Mouse (Mus musculus): ENCODE results near the gene Evl.

Evl gene

DNA sequence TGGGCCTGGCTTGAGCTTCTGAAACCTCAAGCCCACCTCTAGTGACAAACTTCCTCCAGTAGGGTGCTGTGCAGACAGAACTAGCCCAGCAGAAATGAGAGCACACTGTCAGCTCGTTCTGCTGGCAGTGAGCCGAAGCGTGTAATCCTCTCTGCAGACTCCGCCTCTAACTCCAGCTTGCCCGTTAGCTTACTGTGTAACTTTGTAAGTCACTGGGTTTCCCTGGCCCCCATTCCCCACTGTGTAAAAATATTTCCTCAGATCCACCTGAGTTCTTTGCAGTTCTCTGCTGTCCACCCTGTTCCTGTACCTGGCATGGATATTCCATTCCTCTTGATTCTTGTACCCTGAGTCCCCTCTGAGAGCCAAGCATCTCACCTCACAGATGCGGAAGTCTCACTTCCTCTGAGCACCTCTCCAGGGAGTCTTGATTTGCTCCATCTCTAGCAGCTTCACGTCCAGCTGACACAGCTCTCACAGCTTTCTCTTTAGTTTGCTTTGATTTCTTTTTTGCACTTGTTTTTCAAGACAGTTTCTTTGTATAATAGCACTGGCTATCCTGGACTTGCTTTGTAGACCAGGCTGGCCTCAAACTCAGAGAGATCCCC, 96.6 kb downstream of the Evl start:
- no peak for DNase-seq (ENCODE audit: low spot score)

DNA sequence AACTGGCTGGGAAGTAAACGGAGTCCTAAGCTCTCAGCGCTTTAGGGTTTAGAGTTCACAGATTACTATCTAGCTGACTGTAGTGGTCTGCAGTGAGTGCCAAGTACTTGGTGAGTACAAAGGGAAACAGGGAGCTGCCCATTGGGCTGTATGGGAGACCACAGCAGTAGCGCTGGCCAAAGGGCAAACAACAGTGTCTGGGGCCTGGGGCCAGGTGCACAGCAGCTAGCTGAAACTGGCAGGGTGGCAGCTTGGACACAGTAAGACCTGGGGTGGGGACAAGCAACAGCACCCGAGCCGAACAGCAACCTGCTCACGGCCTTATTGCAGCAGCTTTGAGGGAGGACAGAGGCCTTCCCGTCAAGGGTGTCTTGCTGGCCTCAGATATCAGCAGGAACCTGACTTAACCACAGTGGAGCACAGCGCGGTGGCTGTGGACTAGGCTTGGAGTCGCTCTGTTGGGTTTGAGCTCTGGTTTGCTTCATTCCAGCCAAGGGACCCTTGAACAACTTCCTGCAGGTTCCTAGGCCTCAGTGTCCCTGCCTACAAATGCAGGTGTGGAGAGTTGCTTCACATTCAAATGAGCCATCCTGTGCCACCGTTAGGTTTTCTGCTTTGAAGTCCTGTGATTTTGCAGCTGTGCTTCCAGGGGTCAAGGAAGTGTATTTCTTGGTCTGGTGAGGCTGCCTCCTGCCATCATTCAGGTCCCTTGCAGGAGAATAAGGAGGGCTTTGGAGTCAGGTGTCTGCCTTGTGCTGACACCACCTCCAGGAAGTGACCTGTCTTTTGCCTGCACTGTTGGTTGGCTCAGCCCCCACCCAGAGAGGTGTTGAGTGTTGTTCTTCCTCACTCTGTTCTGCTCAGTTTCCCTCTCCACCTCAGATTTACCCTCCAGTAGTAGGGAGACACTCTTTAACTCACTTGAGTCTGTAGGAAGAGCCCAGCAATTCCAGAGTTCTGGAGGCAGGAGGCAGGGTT, 99.1 kb downstream of the Evl start:
- no peak for DNase-seq (ENCODE audit: low spot score)

DNA sequence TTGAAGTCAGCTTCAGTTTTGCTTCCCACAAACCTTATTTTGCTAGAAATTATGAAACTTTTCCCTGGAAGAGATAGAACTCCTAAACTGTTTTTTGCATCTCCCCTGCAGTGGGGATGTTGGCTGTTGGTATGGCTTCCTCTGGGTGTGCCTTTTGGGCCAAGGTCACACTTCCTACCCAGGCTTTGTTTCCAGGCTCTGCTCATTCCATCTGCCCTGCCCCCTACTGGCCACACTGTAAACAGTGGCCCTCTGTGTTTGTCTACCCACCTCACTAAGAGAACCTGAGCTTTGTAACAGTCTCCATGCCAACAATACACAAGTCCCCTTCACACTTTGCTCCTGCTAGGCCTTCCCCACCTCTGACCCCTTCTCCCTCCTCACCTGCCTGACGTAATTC, 102.8 kb downstream of the Evl start:
- peak; percentile 12 for DNase-seq (ENCODE audit: low spot score)

DNA sequence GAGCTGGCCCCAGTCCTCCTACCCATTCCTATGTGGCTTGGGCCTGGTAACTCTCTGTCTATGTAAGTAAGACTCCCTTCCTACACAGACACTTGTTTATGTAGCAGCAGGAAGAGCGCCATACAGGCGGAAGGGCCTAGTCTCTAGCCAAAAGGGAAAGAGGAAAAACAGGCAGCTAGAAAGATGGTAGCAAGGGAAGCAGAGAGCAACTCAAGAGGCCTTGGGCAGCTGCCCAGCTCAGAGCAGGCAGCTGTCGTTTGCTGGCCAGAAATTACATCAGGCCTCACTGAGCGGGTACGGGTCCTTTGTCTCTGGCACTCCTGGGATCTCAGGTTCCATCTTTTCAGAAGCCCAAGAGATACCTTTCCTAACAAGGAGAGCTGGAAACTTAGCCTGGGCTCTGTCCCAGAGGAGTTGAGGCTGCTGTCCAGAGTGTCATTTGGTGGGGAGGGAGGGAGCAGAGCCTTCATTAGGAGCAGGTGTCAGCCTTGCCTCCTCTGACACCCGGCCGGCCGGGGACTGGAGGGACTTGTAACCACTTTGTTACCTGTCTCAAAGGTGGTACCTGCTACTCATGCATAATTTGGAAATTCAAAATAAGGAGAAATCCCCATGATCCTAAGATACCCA, 114.2 kb downstream of the Evl start:
- no peak for DNase-seq (ENCODE audit: low spot score)

DNA sequence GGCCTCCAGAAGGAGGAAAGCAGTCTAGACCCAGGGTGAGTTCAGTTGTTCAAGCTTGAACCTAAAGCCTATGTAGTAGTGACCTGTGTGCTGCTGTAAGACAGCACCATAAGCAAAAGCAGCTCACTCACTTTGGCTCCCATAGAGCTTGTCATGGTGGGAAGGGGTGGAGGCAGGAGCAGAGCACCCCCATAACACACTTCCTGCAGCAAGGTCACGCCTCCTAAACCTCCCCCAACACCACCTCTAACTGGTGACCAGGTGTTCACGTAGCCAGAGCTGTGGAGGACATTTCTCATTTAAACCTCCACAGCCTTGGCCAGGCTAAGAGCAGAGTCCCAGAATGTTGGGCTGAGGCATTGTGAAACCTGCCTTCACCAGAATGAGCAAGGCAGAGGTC, 117.0 kb downstream of the Evl start:
- no peak for DNase-seq (ENCODE audit: low spot score)

DNA sequence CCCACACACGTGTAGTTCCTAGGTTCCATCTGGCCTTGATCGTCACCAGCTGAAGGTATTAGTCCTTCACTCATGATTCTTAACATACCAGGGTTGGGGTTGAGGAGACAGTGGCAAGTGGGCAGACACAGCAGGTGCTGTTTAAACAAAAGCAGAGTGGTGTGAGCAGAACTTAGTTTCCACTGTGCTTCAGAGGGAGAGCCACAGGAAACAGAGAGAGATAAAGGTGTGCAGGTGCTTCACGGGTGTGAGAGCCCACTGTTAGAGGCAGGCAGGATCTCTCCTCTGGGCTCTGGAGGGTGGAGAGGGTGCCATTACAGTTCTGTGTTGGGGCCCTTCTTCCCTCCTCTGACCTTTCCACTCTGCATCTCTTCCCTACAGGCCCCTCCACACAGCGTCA, 118.4 kb downstream of the Evl start:
- DNase-seq (ENCODE audit: low spot score): no peak

DNA sequence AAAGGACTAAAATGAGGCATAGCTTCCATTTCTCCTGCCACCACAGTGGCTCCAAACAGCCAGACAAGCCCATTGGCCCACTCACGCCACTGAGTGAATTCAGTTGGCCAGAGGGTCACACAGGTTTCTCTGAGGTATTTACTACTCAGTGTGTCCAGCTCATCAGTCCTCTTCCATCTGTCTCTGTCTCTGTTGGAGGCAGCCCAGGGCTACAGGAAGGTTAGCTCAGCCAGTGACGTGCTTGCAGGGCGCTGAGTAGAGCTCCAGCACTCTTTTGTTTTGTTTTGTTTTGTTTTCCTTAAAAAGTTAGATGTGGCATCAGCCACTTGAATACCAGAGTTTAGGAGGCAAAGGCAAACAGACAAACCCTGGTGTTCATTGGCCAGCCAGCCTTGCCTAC, 119.0 kb downstream of the Evl start:
- no peak for DNase-seq (ENCODE audit: low spot score)

DNA sequence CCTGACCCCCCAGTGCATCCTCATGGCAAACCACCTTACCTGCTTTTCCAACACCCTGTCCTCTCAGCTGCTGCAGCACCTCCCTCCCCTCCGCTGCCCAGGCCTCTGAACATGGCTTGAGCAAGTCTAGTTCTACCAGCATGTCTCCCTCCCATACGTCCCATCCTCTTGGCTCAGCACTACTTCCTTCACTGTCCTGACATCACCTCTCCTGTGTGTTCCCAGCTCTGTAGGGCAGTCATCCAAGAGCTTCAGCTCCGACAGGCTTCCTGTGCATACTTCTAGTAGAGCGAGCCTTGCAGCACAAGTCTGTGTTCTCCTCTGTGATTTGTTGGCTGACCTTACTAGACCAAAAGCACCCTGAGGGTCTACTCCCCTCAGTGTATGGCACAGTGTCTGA, 120.0 kb downstream of the Evl start:
- DNase-seq (ENCODE audit: low spot score): no peak

DNA sequence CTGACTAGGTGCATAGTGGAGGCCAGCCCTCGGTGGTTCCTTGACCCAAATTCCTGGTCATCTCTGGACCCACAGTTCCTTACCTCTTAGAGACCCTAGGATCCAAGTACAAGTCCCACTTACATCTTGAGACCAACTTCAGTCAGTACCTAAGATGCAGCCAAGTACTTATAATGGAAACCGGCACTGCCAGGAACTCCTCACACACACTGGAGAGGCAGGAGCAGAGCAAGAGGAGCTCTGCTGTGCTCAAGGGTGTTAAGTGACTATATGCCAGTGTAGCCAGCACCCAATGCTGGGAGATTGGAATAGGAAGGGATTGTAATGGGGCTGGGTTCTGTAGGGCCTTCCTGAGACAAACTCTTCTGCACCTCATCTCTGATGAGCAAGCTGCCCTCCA, 120.4 kb downstream of the Evl start:
- DNase-seq (ENCODE audit: low spot score): no peak

DNA sequence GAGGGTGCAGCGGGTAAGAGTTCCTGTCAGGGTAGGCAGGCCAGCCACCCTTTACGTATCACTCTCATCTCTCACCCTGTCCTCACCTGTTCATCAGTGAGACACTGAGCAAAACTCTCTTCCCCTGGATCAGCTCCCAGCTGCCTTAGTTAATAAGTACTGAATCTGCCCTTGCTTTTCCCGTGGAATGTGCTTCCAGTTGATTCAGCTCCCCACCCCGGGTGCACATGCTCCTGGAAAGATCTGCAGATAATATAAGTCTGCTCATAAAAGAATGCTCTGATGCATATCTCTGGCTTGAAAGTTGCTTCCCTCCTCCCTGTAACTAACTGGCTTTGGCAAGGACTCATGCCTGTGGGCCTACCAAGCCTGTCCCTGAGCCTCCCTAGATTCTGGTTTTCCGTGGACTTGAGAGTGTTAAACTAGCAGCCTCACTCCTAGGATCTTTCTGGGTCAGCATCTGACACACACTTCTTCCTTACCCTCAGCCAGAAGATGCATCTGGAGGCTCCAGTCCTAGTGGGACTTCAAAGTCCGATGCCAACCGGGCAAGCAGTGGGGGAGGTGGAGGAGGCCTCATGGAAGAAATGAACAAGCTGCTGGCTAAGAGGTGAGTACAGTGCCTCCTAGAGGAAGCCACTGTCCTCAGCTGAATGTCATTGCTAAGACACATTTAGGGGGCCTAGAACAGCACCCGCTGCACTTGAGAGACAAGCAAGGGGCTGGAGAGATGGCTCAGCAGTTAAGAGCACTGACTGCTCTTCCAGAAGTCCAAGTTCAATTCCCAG, 121.3 kb downstream of the Evl start:
- DNase-seq (ENCODE audit: low spot score): peak; percentile 72

DNA sequence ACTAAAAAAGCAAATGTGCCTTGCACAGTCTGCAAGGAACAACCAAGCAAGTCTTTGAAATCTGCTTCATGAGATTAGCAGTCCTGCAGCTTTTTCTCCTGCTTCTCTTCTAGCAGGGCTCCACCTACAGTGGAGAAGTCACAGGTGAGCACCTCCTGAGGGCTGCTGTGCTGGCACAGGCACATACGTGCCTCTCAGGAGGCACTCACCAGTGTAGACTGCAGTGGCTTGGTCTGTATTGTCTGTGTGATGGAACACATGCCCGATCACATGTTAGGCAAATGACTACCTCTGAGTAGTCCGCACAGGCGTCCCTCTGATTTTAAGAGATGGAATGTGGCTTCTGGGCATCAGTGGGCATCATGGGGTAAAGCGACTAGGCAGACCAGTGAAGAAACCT, 122.6 kb downstream of the Evl start:
- no peak for DNase-seq (ENCODE audit: low spot score)

DNA sequence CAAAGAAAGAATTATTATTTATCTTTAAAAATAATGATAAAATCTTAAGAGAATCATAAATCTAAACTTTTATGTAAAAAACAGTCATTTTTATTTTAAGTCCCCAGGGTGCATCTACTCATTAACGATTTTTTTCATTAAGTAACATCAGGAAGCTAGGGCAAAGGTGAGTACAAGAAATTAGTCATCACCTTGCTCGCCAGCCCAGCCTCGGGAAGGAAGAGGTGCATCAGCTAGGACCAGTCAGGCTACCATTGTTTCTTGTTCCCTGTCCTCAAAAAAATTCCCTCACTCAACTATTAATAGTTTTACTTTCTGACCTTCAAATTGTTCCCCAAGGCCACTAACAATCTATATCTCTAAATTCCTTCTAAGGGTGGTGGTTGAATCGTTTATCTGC, 123.8 kb downstream of the Evl start:
- DNase-seq (ENCODE audit: low spot score): no peak

DNA sequence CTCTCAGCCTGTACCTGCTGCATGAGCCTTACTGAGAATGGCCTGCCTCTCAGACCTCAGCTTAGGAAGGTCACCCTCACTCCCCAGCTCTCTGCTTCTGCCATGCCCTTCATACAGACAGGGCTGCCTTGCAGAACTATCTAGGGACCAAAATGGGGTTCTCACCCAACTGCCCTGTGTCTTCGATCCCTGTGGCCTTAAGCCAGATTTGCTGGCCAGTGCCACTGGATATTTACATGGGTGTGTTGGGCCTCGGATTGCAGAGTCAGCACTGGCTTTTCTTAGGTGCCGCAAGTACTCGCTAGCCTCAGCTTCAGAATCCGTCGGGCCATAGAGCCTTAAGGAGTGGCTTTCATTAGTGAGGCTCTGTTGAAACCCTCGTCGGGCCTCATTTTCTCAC, 126.3 kb downstream of the Evl start:
- no peak for DNase-seq (ENCODE audit: low spot score)

DNA sequence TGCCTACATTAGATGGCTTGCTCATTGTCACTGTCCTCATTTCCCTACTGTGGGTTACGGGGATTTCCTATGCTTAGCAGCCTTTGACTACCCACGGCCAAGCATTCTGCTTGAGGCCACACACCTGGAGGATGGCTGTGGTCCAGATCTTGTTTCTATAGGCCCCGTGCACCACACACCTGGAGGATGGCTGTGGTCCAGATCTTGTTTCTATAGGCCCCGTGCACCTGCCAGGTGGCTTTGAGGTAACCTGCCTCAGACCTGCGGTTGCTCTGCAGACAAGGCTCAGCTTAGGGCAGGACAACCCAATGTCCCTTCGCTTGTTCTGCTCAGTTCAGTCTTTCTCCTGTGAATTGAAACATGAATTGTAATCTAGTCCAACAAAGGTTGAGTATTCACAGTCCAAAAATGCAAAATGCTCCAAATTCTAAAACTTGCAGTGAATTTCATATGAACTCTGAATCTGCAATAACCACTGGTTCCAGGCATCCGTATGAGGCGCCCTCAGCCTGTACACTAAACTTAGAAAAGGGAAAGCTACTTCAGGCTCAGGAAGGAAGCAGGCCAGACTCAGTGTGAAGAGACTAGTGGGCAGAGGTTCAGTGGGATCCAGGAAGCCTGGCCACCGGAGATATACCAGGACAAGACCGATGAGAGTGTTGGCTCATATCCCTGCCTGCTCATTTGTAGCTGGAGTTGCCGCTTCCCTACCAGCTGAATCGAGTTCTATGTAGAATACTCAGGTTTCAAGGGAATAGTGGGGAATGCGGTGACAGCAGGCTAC, 127.9 kb downstream of the Evl start:
- no peak for DNase-seq (ENCODE audit: low spot score)

DNA sequence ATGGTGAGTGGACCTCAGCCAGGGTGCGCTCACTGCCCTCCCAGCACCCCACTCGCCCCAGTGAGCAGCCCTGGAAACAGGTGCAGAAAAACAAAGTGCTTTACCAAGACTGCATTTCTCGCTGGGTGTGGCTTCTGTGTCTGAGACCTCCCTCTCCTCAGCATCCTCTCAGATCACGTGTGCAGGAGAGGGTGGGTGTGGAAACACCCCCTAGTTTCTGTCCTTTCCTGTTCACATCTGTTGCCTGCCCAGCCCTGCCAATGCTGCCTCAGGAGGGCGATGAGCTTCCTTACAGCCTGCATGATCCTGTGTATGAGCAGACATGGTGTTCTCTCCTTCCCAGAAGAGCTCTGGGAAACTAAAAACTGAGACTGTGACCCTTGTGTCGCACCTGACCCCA, 131.9 kb downstream of the Evl start:
- DNase-seq (ENCODE audit: low spot score): no peak

DNA sequence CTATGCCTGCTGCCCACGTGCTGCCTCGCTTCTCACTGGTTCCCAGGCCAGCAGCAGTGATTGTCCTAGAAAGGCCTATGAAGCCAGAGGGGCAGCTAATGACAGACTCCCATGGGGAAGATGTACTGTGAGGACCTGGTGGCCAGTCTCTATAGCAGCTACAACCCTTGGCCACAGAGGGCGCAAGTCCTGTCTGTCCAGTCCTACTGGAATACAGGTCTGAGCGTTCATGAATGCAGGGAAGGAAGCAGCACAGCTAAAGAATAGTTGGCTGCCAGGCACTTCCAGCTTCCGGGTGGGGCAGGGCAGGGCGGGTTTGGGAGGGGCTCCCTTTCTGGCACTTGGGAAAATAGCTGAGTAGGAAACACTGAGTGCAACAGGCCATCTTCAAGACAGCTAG, 132.4 kb downstream of the Evl start:
- DNase-seq (ENCODE audit: low spot score): no peak

DNA sequence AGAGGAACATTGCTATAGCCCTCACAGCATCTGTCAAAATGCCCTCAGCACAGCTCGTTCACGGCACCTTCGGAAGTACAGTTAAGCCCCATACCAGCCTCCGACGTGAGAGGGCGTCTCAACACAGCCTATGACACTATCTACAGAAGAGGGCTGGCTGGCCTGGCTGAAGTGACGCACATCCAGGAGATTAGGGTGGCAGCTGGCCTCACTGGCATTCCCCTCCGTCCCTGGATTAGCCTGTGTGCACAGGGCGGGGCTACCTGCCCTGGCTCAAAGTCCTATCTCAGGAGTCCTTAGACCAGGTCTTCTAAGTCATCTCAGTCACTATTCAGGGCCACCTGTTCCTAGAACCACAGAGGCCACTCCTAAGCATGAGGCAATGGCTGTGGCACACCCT, 134.6 kb downstream of the Evl start:
- DNase-seq (ENCODE audit: low spot score): peak; percentile 35

DNA sequence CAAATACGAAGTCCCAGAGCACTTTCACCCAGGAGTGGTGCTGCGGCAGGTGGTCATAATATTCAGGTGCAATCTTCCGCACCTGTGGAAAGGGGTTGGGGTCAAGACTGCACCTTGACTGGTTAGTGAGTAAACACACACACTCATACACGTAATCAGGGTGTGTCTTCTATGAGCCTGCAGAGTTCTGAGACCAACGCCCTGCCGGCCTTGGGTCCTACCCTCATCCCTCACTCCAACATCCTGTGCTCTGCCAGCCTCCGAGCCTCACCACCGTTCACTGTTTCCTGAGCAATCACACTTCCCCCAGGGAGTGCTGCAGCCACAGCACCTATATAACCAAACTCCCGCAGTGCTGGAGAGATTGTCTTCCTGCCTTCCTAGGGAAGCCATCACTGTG, 136.0 kb downstream of the Evl start:
- no peak for DNase-seq (ENCODE audit: low spot score)

DNA sequence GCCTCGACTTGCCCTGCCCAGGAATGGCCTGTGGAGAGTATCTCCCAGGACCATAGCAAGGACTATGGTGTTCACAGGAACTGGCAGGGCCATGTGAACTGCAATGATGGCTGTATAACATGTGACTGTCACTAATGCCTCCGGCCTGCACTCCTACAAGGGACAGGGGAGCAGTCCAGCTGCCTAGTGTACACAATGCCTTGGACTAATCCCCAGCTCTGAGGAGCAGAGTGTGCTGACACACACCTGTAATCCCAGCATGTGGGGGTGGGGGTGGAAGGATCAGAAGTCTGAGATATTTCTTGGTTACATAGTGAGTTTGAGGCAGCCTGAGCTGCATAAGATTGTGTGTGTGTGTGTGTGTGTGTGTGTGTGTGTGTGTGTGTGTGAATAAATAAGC, 139.1 kb downstream of the Evl start:
- no peak for DNase-seq (ENCODE audit: low spot score)

DNA sequence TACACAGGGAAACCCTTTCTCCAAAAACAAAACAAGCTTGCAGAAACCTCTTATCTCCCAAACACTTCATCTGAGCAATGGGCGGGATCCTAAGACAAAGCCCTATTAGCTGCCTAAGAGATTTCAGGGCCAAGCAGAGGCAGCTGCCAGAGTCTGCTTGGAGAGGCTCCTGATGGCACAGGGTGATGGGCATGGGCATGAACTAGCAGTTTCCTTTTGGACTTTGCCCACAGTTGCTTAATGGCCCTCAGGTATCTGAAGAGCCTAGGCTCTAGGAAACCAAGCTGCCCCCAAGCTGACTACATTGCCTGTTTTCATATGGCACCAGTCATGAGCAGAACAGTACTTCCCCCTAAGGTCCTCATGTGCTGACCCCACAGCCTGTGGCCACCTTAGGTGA, 139.7 kb downstream of the Evl start:
- DNase-seq (ENCODE audit: low spot score): no peak

DNA sequence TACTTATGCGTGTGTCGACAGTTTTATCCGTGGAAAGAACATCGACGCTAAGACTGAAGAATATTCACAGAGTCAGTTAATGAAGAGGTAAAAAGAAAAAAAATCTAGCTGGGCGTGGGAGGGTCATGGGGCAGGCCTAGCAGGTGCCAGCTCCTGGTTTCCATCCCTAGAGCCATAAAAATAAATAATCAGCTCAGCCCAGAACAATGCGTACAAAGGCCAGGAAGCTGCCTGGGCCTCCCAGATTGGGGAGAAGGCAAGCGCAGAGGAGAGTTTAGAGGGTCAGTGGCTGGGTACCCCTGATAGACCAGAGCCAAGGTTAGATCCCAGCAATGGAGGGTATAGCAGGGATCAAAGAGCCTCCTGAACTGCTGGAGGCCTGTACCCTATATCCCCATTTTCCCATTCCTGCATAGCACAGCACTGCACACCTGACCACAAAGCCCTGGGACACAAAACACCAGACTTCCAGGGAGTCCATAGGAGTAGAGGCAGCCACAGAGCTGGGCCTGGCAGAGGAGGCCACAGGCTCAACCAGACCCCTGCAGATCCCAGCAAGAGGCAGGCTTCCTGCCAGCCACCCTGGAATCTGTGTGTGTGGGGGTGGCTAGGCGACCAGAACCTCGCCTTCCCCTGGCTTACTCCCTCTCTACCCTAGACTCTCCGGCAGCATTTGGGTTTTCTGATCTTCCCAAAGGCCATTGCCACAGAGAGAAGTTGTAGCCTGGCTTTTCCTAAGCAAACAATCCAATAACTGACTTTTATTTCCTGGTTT, 144.4 kb downstream of the Evl start:
- DNase-seq (ENCODE audit: low spot score): no peak
